ENCODE assay signal across 8 mouse cellular contexts in the genomic region with DNA sequence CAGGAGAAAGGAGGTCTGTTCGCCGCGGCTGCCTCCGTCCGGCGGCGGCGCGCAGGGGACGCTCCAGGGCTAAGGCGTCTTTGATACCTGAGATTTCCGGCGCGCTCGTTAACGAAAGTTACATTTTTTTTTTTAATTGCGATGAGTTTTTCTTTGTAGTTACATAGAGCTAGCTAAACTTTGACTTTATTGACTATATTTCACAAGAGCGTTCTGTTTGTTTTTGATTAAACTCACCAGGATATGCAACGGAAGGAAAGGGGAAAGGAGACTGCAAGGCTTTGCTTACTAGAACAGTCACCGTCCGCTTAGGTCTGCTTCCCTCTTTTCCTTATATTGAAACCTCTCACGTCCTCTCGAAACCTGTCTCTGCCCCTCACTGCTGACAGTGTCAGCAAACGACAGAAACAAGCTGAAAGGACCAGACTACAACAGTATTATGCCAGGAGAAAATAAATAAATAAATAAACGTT. TPM values are rescaled to one million over a fixed set of nuclear protein-coding genes. Genes with fewer than 3 reads are reported as not detected.
DNase-seq lines count a peak whose midpoint lies in the region; ATAC-seq and TF ChIP-seq lines count a peak whose summit lies in the region.

A gene (minus strand): TSS at position 25 of the 473 bp plus-strand sequence.

- ATAC-seq in kidney, postnatal 0 days (replicated peaks; ENCODE audit: low FRiP score, low read depth) = no peak; the same call in 1 of the 2 replicates
- ATAC-seq in midbrain, embryonic 13.5 days = no peak
- no peak for ATAC-seq in activated CD4-positive, CD25-positive, alpha-beta regulatory T cell, adult 4 months

- H3K27me3 ChIP-seq in kidney, postnatal 0 days (ENCODE audit: insufficient read depth, low read length) = no peaks in the 10 kb centered on the region
- no peaks in the 10 kb centered on the region for H3K27me3 ChIP-seq in heart, embryonic 10.5 days (ENCODE audit: insufficient read depth, poor library complexity, severe bottlenecking)
- peaks cover 11% of the 10 kb centered on the region; the same call in 1 of the 2 replicates for H3K27me3 ChIP-seq in midbrain, embryonic 13.5 days

- H3K9ac ChIP-seq in kidney, postnatal 0 days (ENCODE audit: low read depth, low read length) = peak within 1 kb of the TSS; percentile 92
- peak within 1 kb of the TSS; percentile 97 for H3K9ac ChIP-seq in midbrain, embryonic 13.5 days (replicated peaks)

- peak; percentile 80 for DNase-seq in kidney, postnatal 0 days (ENCODE audit: low spot score)
- DNase-seq in kidney, adult 11 months = no peak
- DNase-seq in adrenal gland, postnatal 4 days (ENCODE audit: low spot score in 2 of 2) = no peak
- DNase-seq in heart, embryonic 10.5 days (ENCODE audit: low spot score) = no peak
- no peak for DNase-seq in layer of hippocampus, postnatal 36 days
- DNase-seq in spleen, adult 18-20 months = no peak

- H3K27ac ChIP-seq in kidney, postnatal 0 days = peak within 1 kb of the TSS; percentile 98
- H3K27ac ChIP-seq in heart, embryonic 10.5 days = peak within 1 kb of the TSS; percentile 98
- peak within 1 kb of the TSS; percentile 100 for H3K27ac ChIP-seq in midbrain, embryonic 13.5 days

- peak within 1 kb of the TSS; percentile 97 for H3K4me3 ChIP-seq in kidney, postnatal 0 days (replicated peaks; ENCODE audit: low read depth, low read length)
- H3K4me3 ChIP-seq in heart, embryonic 10.5 days = peak within 1 kb of the TSS; percentile 92
- H3K4me3 ChIP-seq in midbrain, embryonic 13.5 days (replicated peaks) = peak within 1 kb of the TSS; percentile 91

- WGBS in kidney, postnatal 0 days = 0% methylated on average over 25 of the region's 25 CpGs
- under 1% methylated on average over 25 of the region's 25 CpGs for WGBS in heart, embryonic 10.5 days
- under 1% methylated on average over 25 of the region's 25 CpGs for WGBS in midbrain, embryonic 13.5 days

- TF ChIP-seq CTCF in kidney, postnatal 0 days (IDR thresholded peaks at IDR 0.05; ENCODE audit: low read depth) = no peak

- H3K4me2 ChIP-seq in kidney, postnatal 0 days (ENCODE audit: low read length) = peak within 1 kb of the TSS; percentile 89
- peak within 1 kb of the TSS; percentile 80 for H3K4me2 ChIP-seq in midbrain, embryonic 13.5 days (replicated peaks)

- no peaks in the 10 kb centered on the region for H3K36me3 ChIP-seq in kidney, postnatal 0 days (ENCODE audit: insufficient read depth, low read length)
- H3K36me3 ChIP-seq in heart, embryonic 10.5 days = no peaks in the 10 kb centered on the region
- no peaks in the 10 kb centered on the region for H3K36me3 ChIP-seq in midbrain, embryonic 13.5 days

- H3K4me1 ChIP-seq in kidney, postnatal 0 days (replicated peaks; ENCODE audit: insufficient read depth, low read length) = no peaks in the 10 kb centered on the region; the same call in 1 of the 2 replicates
- H3K4me1 ChIP-seq in heart, embryonic 10.5 days = peaks cover 16% of the 10 kb centered on the region
- H3K4me1 ChIP-seq in midbrain, embryonic 13.5 days (replicated peaks) = peaks cover 15% of the 10 kb centered on the region

- H3K9me3 ChIP-seq in kidney, postnatal 0 days (replicated peaks; ENCODE audit: low read length) = no peaks in the 10 kb centered on the region
- H3K9me3 ChIP-seq in heart, embryonic 10.5 days = no peaks in the 10 kb centered on the region
- no peaks in the 10 kb centered on the region for H3K9me3 ChIP-seq in midbrain, embryonic 13.5 days

RNA-seq across cellular contexts. Expression of the gene that starts here (rescaled TPM):
- polyA plus RNA-seq in kidney, postnatal 0 days (2015; fragmentation: Nextera tagmentation; extraction: Ambion mirVana) = 41.8 and 42.5 TPM in 2 replicates
- total RNA-seq in adrenal gland, postnatal 4 days (2021) = 100 to 1,000 TPM; 113 to 114 TPM
- 36.3 and 45.0 TPM in 2 replicates for polyA plus RNA-seq in heart, embryonic 10.5 days (2016; fragmentation: Nextera tagmentation; extraction: Ambion mirVana)
- 10 to 100 TPM; 59.1 to 61.5 TPM for total RNA-seq in layer of hippocampus, postnatal 36 days (2021)
- 120 and 125 TPM in 2 replicates for polyA plus RNA-seq in midbrain, embryonic 13.5 days (2015; fragmentation: Nextera tagmentation; extraction: Ambion mirVana)
- polyA plus RNA-seq in activated CD4-positive, CD25-positive, alpha-beta regulatory T cell, adult 4 months (2017; shearing (Covaris generic)) = under 1 TPM in 1 of 2 experiments, not detected in 1; 0.17 TPM

Comparison
In these comparisons a context has a peak if more than half of its experiments do, and no peak if none do; other contexts are left out.
1. RNA of the gene that starts here (polyA plus RNA-seq): 120 to 125 TPM in midbrain, embryonic 13.5 days, 36.3 to 45.0 TPM in heart, embryonic 10.5 days and 41.8 to 42.5 TPM in kidney, postnatal 0 days; 0.17 TPM in activated CD4-positive, CD25-positive, alpha-beta regulatory T cell, adult 4 months; every median in the first group is over 10 times any median in the second.
2. Peak in every context shown above with its lines, with median percentiles within 50 percentile points of each other: H3K27ac ChIP-seq and H3K4me3 ChIP-seq.